Mouse (Mus musculus) megakaryocyte-erythroid progenitor cell, adult 5-6 weeks (primary cell): ENCODE measurements around the gene Cyp2b10. TPM values are rescaled to one million over a fixed set of nuclear protein-coding genes. Genes with fewer than 3 reads are reported as not detected.
A peak's percentile ranks its signal among the peaks of the same experiment; 100 is the strongest.
"Not testable (repeated sequence)": the region's sequence is repeated elsewhere in the genome, so short reads cannot be mapped to it uniquely, and the experiment has no call there.

Experiments
- ATAC-seq: replicated peaks from 2 replicates; pipeline ENCODE4 v1.8.0; 2016; ENCODE audit warnings: mild to moderate bottlenecking, inconsistent platforms; ENCODE audit not compliant: severe bottlenecking, poor library complexity, low FRiP score, low TSS enrichment
- total RNA-seq, 2 experiments: library from RNA; stranded (forward) in 1 of 2; stranded (reverse) in 1 of 2; fragments of 200-1000, 215-1000 nt in 1 of 2; fragments of >200 nt in 1 of 2; fragmentation: Nextera tagmentation in 1 of 2; gene quantifications; 2 replicates each; pipeline ENCODE4 v1.2.3; 2014 to 2017

Gene Cyp2b10
- total RNA-seq (2014; fragmentation: Nextera tagmentation) (not detected in 2 replicates), total RNA-seq (2017) (not detected in 2 replicates)

- ATAC-seq = no peak
Measured at GRCm38 (mm10) chr7:25897411-25897810, at the start of gene Cyp2b10. Gene Cyp2b10 (plus strand): TSS chr7:25897620.

- ATAC-seq = peak; percentile 96
Measured at GRCm38 (mm10) chr7:25847722-25848443, 49.5 kb upstream of the Cyp2b10 start.

- 0 out of 2 replicates have a peak, but pooled peaks have one; percentile 47 for ATAC-seq
Measured at GRCm38 (mm10) chr7:25848444-25848812, 49.0 kb upstream of the Cyp2b10 start.

- ATAC-seq = peak; percentile 91
Measured at GRCm38 (mm10) chr7:25855082-25855481, 42.3 kb upstream of the Cyp2b10 start.

GRCm38 (mm10) chr7:25859962-25860870, 37.2 kb upstream of the Cyp2b10 start:
- ATAC-seq = no peak

GRCm38 (mm10) chr7:25862365-25862764, 35.1 kb upstream of the Cyp2b10 start:
- ATAC-seq = no peak

GRCm38 (mm10) chr7:25863756-25864155, 33.7 kb upstream of the Cyp2b10 start:
- ATAC-seq = no peak

- no peak for ATAC-seq
Measured at GRCm38 (mm10) chr7:25864861-25865260, 32.6 kb upstream of the Cyp2b10 start.

GRCm38 (mm10) chr7:25869789-25870188, 27.6 kb upstream of the Cyp2b10 start:
- no peak for ATAC-seq

GRCm38 (mm10) chr7:25872624-25873023, 24.8 kb upstream of the Cyp2b10 start:
- no peak for ATAC-seq

GRCm38 (mm10) chr7:25878735-25879134, 18.7 kb upstream of the Cyp2b10 start:
- no peak for ATAC-seq

- not testable (repeated sequence) for ATAC-seq
Measured at GRCm38 (mm10) chr7:25880721-25881120, 16.7 kb upstream of the Cyp2b10 start.

- no peak for ATAC-seq
Measured at GRCm38 (mm10) chr7:25884272-25884671, 13.1 kb upstream of the Cyp2b10 start.

GRCm38 (mm10) chr7:25887758-25888157, 9.7 kb upstream of the Cyp2b10 start:
- ATAC-seq = no peak

GRCm38 (mm10) chr7:25893159-25893558, 4.3 kb upstream of the Cyp2b10 start:
- no peak for ATAC-seq

- no peak for ATAC-seq
Measured at GRCm38 (mm10) chr7:25895162-25895561, 2.3 kb upstream of the Cyp2b10 start.

- ATAC-seq = peak; percentile 80
Measured at GRCm38 (mm10) chr7:25898064-25898463, 644 bp downstream of the Cyp2b10 start.

- no peak for ATAC-seq
Measured at GRCm38 (mm10) chr7:25902061-25902690, 4.8 kb downstream of the Cyp2b10 start.

GRCm38 (mm10) chr7:25903156-25903555, 5.7 kb downstream of the Cyp2b10 start:
- ATAC-seq = no peak

- ATAC-seq = no peak
Measured at GRCm38 (mm10) chr7:25904066-25904465, 6.6 kb downstream of the Cyp2b10 start.
